In the genomic region with DNA sequence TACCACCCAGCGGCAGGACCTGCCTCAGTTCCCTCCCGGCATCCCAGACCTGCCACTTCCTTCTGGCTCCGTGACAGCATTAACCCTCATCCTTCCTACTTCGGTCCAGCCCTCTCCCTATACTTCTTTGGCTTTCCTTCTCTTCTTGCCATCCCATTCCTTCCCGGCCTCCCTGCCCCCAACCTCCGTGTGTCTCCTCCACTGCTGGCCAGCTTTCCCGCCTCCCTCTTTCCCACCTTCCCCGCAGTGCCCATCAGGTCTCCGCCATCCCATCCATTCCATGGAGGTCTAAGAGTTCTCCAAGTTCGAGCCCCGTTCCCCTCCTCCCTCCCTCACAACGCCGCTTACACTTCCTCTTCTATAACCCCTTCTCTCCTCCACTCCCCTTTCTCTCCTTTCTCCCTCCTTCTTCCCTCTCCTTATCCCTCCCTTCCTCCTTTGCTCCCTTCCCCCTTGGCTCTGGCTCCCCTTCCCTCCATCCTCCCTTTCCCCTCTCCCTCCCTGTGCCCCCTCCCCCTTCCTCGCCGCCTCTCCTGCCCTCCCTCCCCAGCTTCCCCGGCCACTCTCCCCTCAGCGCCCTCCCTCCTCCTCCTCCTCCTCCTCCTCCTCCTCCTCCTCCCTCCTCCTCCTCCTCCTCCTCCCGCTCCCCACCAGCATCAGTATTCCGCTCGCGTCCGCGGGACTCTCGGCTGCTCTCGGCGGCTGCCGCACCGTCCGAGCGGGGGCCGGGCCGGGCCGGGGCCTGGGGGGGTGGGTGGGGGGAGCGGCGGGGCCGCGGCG, we compare ENCODE assay signal across 9 mouse cellular contexts. TPM values are rescaled to one million over a fixed set of nuclear protein-coding genes. Genes with fewer than 3 reads are reported as not detected.
DNase-seq lines count a peak whose midpoint lies in the region; ATAC-seq lines count a peak whose summit lies in the region.
"Had no signal": no experiment of that assay in that cellular context is flagged by ENCODE, and none has a peak within 500 bp of the region (broad histone marks: within the 10 kb centered on the region; RNA-seq: fewer than 3 reads in every experiment).

No protein-coding gene starts in this region.

- peak overlapping the region; percentile 54; the same call in 1 of the 2 replicates for H3K9ac ChIP-seq in kidney, embryonic 16.5 days (replicated peaks; ENCODE audit: low read length)
- peak overlapping the region; percentile 97 for H3K9ac ChIP-seq in forebrain, embryonic 14.5 days (ENCODE audit: low read length)

- H3K4me1 ChIP-seq in kidney, embryonic 16.5 days (ENCODE audit: insufficient read depth, low read length), result peaks cover 13% of the 10 kb centered on the region
- H3K4me1 ChIP-seq in forebrain, embryonic 14.5 days (ENCODE audit: control insufficient read depth, insufficient read depth, low read length), result peaks cover 26% of the 10 kb centered on the region

- ATAC-seq in kidney, embryonic 16.5 days (ENCODE audit: low FRiP score, low TSS enrichment), result 0 out of 2 replicates have a peak, but pooled peaks have one; percentile 21
- peak; percentile 29 for ATAC-seq in forebrain, embryonic 14.5 days
- ATAC-seq: Patski had no signal

- no peaks in the 10 kb centered on the region for H3K36me3 ChIP-seq in kidney, embryonic 16.5 days (ENCODE audit: insufficient read depth, low read length)
- H3K36me3 ChIP-seq in forebrain, embryonic 14.5 days (ENCODE audit: control insufficient read depth, insufficient read depth, low read length), result no peaks in the 10 kb centered on the region

- H3K4me3 ChIP-seq in kidney, embryonic 16.5 days (ENCODE audit: low read length), result peak overlapping the region; percentile 54
- peak overlapping the region; percentile 74 for H3K4me3 ChIP-seq in forebrain, embryonic 14.5 days (ENCODE audit: low read depth, low read length)

- H3K4me2 ChIP-seq in kidney, embryonic 16.5 days (replicated peaks; ENCODE audit: low read depth, low read length), result peak overlapping the region; percentile 92
- peak overlapping the region; percentile 94 for H3K4me2 ChIP-seq in forebrain, embryonic 14.5 days (ENCODE audit: low read length)

- WGBS in kidney, embryonic 16.5 days, result 0% methylated on average over 15 of the region's 38 CpGs
- WGBS in forebrain, embryonic 14.5 days, result under 1% methylated on average over 16 of the region's 38 CpGs

- peaks cover 49% of the 10 kb centered on the region for H3K27me3 ChIP-seq in kidney, embryonic 16.5 days (ENCODE audit: insufficient read depth, low read length)
- H3K27me3 ChIP-seq in forebrain, embryonic 14.5 days (replicated peaks; ENCODE audit: control insufficient read depth, insufficient read depth, low read length), result no peaks in the 10 kb centered on the region

- no peak for DNase-seq in kidney, postnatal 25 days
- peak; percentile 51 for DNase-seq in cerebellum, adult 8-10 months
- peak; percentile 86 for DNase-seq in forebrain, embryonic 14.5 days (ENCODE audit: low spot score)
- peak; percentile 80 for DNase-seq in mesoderm, embryonic 11.5 days (ENCODE audit: low read depth, low spot score)
- no peak for DNase-seq in ovary, postnatal 36 days (ENCODE audit: low spot score)
- DNase-seq in thymus, adult 18-20 months, result no peak
- no peak for DNase-seq in thymus, postnatal 36 days

- no peaks in the 10 kb centered on the region for H3K9me3 ChIP-seq in kidney, embryonic 16.5 days (ENCODE audit: low read length)
- no peaks in the 10 kb centered on the region for H3K9me3 ChIP-seq in forebrain, embryonic 14.5 days (replicated peaks; ENCODE audit: control insufficient read depth, low read length)

- H3K27ac ChIP-seq in kidney, embryonic 16.5 days (ENCODE audit: low read length), result no peak overlapping the region
- peak overlapping the region; percentile 100 for H3K27ac ChIP-seq in forebrain, embryonic 14.5 days (ENCODE audit: low read depth, low read length)

RNA-seq across cellular contexts. Expression of gene Lrrc4b, which starts 0.5 kb away (rescaled TPM):
- polyA plus RNA-seq in kidney, embryonic 16.5 days (2015; fragmentation: Nextera tagmentation; extraction: Ambion mirVana), result 0.25 and 0.32 TPM in 2 replicates
- 20.8 and 22.1 TPM in 2 replicates for polyA plus RNA-seq in forebrain, embryonic 14.5 days (2014; fragmentation: Nextera tagmentation; extraction: Ambion mirVana)

RNA-seq across cellular contexts. Expression of gene Aspdh, which starts 36.8 kb away (rescaled TPM):
- polyA plus RNA-seq in kidney, embryonic 16.5 days (2015; fragmentation: Nextera tagmentation; extraction: Ambion mirVana), result 6.9 and 7.7 TPM in 2 replicates
- polyA plus RNA-seq in forebrain, embryonic 14.5 days (2014; fragmentation: Nextera tagmentation; extraction: Ambion mirVana), result 5.3 TPM in 2 replicates
- polyA plus RNA-seq: Patski had no signal

RNA-seq across cellular contexts. Expression of gene Josd2, which starts 39.4 kb away (rescaled TPM):
- polyA plus RNA-seq in kidney, embryonic 16.5 days (2015; fragmentation: Nextera tagmentation; extraction: Ambion mirVana), result 88.1 and 89.5 TPM in 2 replicates
- 49.3 and 50.5 TPM in 2 replicates for polyA plus RNA-seq in forebrain, embryonic 14.5 days (2014; fragmentation: Nextera tagmentation; extraction: Ambion mirVana)

RNA-seq across cellular contexts. Expression of gene 1700008O03Rik, which starts 42.7 kb away (rescaled TPM):
- polyA plus RNA-seq in kidney, embryonic 16.5 days (2015; fragmentation: Nextera tagmentation; extraction: Ambion mirVana), result 0.64 and 1.1 TPM in 2 replicates
- polyA plus RNA-seq in forebrain, embryonic 14.5 days (2014; fragmentation: Nextera tagmentation; extraction: Ambion mirVana), result 0.63 and 0.86 TPM in 2 replicates

RNA-seq across cellular contexts. Expression of gene Syt3, which starts 44.5 kb away (rescaled TPM):
- 2.7 and 3.4 TPM in 2 replicates for polyA plus RNA-seq in kidney, embryonic 16.5 days (2015; fragmentation: Nextera tagmentation; extraction: Ambion mirVana)
- polyA plus RNA-seq in forebrain, embryonic 14.5 days (2014; fragmentation: Nextera tagmentation; extraction: Ambion mirVana), result 19.0 and 25.3 TPM in 2 replicates

Comparison
In these comparisons a context has a peak if more than half of its experiments do, and no peak if none do; other contexts are left out.
1. DNase-seq: peak in cerebellum, adult 8-10 months (single experiment), forebrain, embryonic 14.5 days (single experiment) and mesoderm, embryonic 11.5 days (single experiment); none in kidney, postnatal 25 days (0 of 2), ovary, postnatal 36 days (single experiment), thymus, adult 18-20 months (0 of 2) and thymus, postnatal 36 days (0 of 2).
2. RNA of gene Lrrc4b, which starts 0.5 kb away (polyA plus RNA-seq): 20.8 to 22.1 TPM in forebrain, embryonic 14.5 days; 0.25 to 0.32 TPM in kidney, embryonic 16.5 days; every median in the first group is over 10 times any median in the second.